In genomic region chr5:57797951-57798670, GRCm38 (mm10) we compare ENCODE assay signal across 21 mouse cellular contexts.
DNase-seq lines count a peak whose midpoint lies in the region; ATAC-seq and TF ChIP-seq lines count a peak whose summit lies in the region.
"Had no signal": no experiment of that assay in that cellular context is flagged by ENCODE, and none has a peak within 500 bp of the region (broad histone marks: within the 10 kb centered on the region; RNA-seq: fewer than 3 reads in every experiment).

No protein-coding gene starts in this region.

- DNase-seq in kidney, postnatal 14 days = no peak
- peak; percentile 6 for DNase-seq in Patski (ENCODE audit: low read depth, low spot score)
- peak; percentile 41 for DNase-seq in adrenal gland, postnatal 25 days
- DNase-seq in layer of hippocampus, postnatal 36 days = no peak
- DNase-seq in kidney, adult 9 months = no peak
- DNase-seq: B cell, adult 2 months; cerebellum, adult 2 months; cerebellum, postnatal 10 days; embryo, embryonic 11 days; gastrocnemius, postnatal 36 days; heart, adult 18-20 months; heart, postnatal 10 days; heart, postnatal 4 days; kidney, adult 18-20 months had no signal

- no peaks in the 10 kb centered on the region for H3K36me3 ChIP-seq in kidney, embryonic 15.5 days
- H3K36me3 ChIP-seq: embryonic facial prominence, embryonic 12.5 days; forebrain, embryonic 15.5 days; heart, embryonic 10.5 days; hindbrain, embryonic 13.5 days; intestine, embryonic 15.5 days had no signal

- POLR2A ChIA-PET in Patski (lab: Charles Lee) = no interaction called here

- H3K4me2 ChIP-seq in kidney, embryonic 15.5 days = no peak overlapping the region
- H3K4me2 ChIP-seq: embryonic facial prominence, embryonic 12.5 days; forebrain, embryonic 15.5 days; hindbrain, embryonic 13.5 days; intestine, embryonic 15.5 days had no signal

- TF ChIP-seq CTCF in Patski (IDR thresholded peaks at IDR 0.05) = no peak

- H3K4me1 ChIP-seq in kidney, embryonic 15.5 days = 0 out of 2 replicates have a peak, but pooled peaks cover 3% of the 10 kb centered on the region
- H3K4me1 ChIP-seq: embryonic facial prominence, embryonic 12.5 days; forebrain, embryonic 15.5 days; heart, embryonic 10.5 days; hindbrain, embryonic 13.5 days; intestine, embryonic 15.5 days had no signal

- H3K27me3 ChIP-seq in kidney, embryonic 15.5 days = no peaks in the 10 kb centered on the region
- no peaks in the 10 kb centered on the region for H3K27me3 ChIP-seq in Patski
- H3K27me3 ChIP-seq: embryonic facial prominence, embryonic 12.5 days; forebrain, embryonic 15.5 days; hindbrain, embryonic 13.5 days; intestine, embryonic 15.5 days had no signal

- CTCF ChIA-PET in Patski (lab: Charles Lee) = no interaction called here

- in situ Hi-C loops in Patski (cut with MboI; ENCODE audit: low pct_unique_long_range_greater_than_20kb) = no loop called here

- peak; percentile 54; the same call in 1 of the 2 replicates for ATAC-seq in kidney, embryonic 15.5 days (replicated peaks; ENCODE audit: low FRiP score)
- ATAC-seq in Patski = no peak
- ATAC-seq: CD4-positive, CD25-positive, alpha-beta regulatory T cell, adult 4 months; forebrain, embryonic 15.5 days; intestine, embryonic 15.5 days had no signal

- WGBS in kidney, embryonic 15.5 days = 55% methylated on average over 7 of the region's 7 CpGs

- no peaks in the 10 kb centered on the region for H3K9me3 ChIP-seq in kidney, embryonic 15.5 days (replicated peaks)
- H3K9me3 ChIP-seq: embryonic facial prominence, embryonic 12.5 days; forebrain, embryonic 15.5 days; heart, embryonic 10.5 days; hindbrain, embryonic 13.5 days; intestine, embryonic 15.5 days had no signal

- no peak overlapping the region for H3K9ac ChIP-seq in kidney, embryonic 15.5 days
- H3K9ac ChIP-seq: embryonic facial prominence, embryonic 12.5 days; forebrain, embryonic 15.5 days; hindbrain, embryonic 13.5 days; intestine, embryonic 15.5 days had no signal

- no peak overlapping the region for H3K4me3 ChIP-seq in kidney, embryonic 15.5 days (replicated peaks)
- H3K4me3 ChIP-seq: embryonic facial prominence, embryonic 12.5 days; forebrain, embryonic 15.5 days; heart, embryonic 10.5 days; hindbrain, embryonic 13.5 days; intestine, embryonic 15.5 days had no signal

- H3K27ac ChIP-seq in kidney, embryonic 15.5 days = no peak overlapping the region
- H3K27ac ChIP-seq: embryonic facial prominence, embryonic 12.5 days; forebrain, embryonic 15.5 days; heart, embryonic 10.5 days; hindbrain, embryonic 13.5 days; intestine, embryonic 15.5 days had no signal

Comparison
In these comparisons a context has a peak if more than half of its experiments do, and no peak if none do; other contexts are left out.
1. DNase-seq: peak in Patski (single experiment) and adrenal gland, postnatal 25 days (single experiment); none in kidney, postnatal 14 days (single experiment), layer of hippocampus, postnatal 36 days (0 of 2) and kidney, adult 9 months (single experiment).